Mouse (Mus musculus): ENCODE data around the gene Lamc1. TPM values are rescaled to one million over a fixed set of nuclear protein-coding genes. Genes with fewer than 3 reads are reported as not detected.
"Not testable (repeated sequence)": the region's sequence is repeated elsewhere in the genome, so short reads cannot be mapped to it uniquely, and the experiment has no call there.

The Lamc1 gene
- polyA plus RNA-seq, 1 experiment from 2014 or later: 42.6 TPM

DNA sequence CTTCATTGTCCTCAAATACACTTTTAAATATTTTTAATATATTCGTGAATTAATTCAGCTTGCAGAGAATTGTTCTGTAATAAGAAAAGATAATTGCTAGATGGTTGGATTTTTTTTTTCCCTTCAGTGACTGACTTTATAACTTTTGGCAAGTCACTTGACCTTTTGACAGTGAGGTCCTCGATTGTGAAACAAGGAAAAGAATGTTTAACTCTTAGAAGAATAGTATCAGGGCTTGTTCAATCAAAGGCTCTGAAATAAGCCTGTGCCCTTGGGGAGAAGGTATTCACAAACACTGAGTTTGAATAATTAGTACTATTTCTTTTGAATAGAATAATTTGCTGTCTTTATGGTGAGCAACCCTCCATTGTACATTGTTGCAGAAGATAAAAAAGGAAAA lies 21.9 kb upstream of the Lamc1 start:
- no peaks in the 10 kb centered on the region for H3K4me1 ChIP-seq
- H3K36me3 ChIP-seq: no peaks in the 10 kb centered on the region
- no peak overlapping the region for H3K27ac ChIP-seq
- no peak overlapping the region for H3K4me2 ChIP-seq (replicated peaks)
- H3K4me3 ChIP-seq: no peak overlapping the region
- no peaks in the 10 kb centered on the region for H3K9me3 ChIP-seq
- no peak overlapping the region for H3K9ac ChIP-seq
- WGBS: 36% methylated on average over 2 of the region's 2 CpGs
- H3K27me3 ChIP-seq: no peaks in the 10 kb centered on the region
- no peak for ATAC-seq (ENCODE audit: insufficient number of reproducible peaks, insufficient read depth, low FRiP score, low TSS enrichment)

DNA sequence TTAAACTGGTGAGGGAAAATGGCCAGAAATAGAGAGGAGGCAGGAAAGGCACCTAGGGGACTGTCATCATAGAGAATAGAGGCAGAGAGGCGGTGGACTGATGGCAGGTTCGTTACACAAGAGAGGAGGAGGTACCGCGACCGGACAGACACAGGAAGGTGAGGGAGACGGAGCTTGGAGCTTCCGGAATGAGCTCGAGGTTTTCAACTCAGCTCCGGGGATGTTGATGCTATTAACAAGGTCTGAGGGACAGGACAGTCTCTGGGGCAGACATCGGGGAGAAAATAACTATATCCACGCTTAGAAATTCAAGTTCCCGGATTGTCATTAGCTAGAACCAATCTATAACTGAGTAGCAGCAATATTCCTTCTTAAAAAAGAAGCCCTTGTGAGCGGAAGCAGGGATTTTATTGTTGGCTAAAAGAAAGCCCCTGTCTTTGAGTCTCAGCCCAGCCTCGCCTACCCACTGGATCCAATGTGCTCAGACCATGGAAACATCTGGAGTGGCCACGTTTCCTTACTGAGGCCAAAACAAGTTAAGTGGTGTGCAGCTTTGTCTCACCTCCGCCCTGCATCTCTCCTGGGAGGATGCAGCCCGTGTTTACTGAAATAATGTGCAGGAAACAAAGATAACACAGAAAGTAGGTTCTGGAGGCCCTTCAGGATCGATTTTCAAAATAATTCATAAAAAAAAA lies 21.3 kb upstream of the Lamc1 start:
- WGBS: 60% methylated on average over 18 of the region's 18 CpGs
- H3K4me1 ChIP-seq: no peaks in the 10 kb centered on the region

DNA sequence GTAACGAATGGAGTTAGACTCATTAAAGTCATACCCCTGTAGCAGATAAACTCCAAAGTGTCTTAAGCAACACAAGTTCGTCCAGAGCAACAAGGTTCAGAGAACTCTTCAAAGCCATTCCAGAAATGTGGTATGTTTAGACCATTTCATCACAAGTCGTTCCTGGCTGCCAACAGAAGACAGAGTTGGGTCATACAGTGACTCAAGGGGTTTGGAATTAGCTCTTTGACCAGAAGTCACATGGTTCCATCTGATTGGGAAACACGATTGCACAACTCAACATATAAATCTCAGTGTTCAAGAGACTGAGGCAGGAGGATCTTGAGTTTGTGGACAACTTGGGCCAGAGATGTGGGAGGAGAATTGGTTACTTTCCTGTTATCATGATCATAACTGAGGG lies 18.4 kb upstream of the Lamc1 start:
- Histone ChIP-seq H3K9me3 (no peaks in the 10 kb centered on the region), H3K4me3 (no peak overlapping the region), H3K27me3 (no peaks in the 10 kb centered on the region), H3K36me3 (no peaks in the 10 kb centered on the region), H3K4me1 (no peaks in the 10 kb centered on the region), H3K27ac (no peak overlapping the region), H3K9ac (no peak overlapping the region), H3K4me2 (replicated peaks) (no peak overlapping the region)
- no peak for ATAC-seq (ENCODE audit: insufficient number of reproducible peaks, insufficient read depth, low FRiP score, low TSS enrichment)
- WGBS: 83% methylated on average over 4 of the region's 4 CpGs

More for the DNA sequence above, 21.3 kb upstream of the Lamc1 start:
- Histone ChIP-seq H3K4me3 (no peak overlapping the region), H3K9ac (no peak overlapping the region), H3K36me3 (no peaks in the 10 kb centered on the region), H3K9me3 (no peaks in the 10 kb centered on the region), H3K27ac (no peak overlapping the region; the same call in 1 of the 2 replicates), H3K27me3 (no peaks in the 10 kb centered on the region), H3K4me2 (replicated peaks) (no peak overlapping the region)
- no peak for ATAC-seq (ENCODE audit: insufficient number of reproducible peaks, insufficient read depth, low FRiP score, low TSS enrichment)

DNA sequence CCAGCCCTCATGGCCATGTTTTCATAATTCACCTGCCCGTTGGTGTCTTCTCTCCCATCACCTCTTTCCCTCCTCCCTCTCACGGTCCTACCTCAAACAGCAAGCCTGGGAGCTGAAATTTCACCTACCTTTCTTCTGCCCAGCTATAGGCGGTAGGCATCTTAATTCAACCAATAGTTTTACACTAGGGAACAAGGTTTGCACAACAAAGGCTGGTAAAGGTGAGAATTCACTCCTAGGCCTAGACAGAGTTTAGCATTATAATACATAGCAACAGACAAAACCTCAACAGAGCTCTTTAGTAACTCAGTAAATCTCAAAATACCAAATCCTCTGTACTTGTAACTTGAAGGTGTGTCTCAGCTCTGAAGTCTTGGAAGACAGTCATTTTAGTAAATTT lies 15.1 kb upstream of the Lamc1 start:
- H3K4me1 ChIP-seq: no peaks in the 10 kb centered on the region
- no peaks in the 10 kb centered on the region for H3K9me3 ChIP-seq
- H3K36me3 ChIP-seq: no peaks in the 10 kb centered on the region
- no peak overlapping the region for H3K27ac ChIP-seq
- no peak for ATAC-seq (ENCODE audit: insufficient number of reproducible peaks, insufficient read depth, low FRiP score, low TSS enrichment)
- H3K27me3 ChIP-seq: no peaks in the 10 kb centered on the region
- H3K9ac ChIP-seq: no peak overlapping the region
- H3K4me2 ChIP-seq (replicated peaks): no peak overlapping the region
- H3K4me3 ChIP-seq: no peak overlapping the region
- WGBS: 53% methylated on average over 3 of the region's 3 CpGs

DNA sequence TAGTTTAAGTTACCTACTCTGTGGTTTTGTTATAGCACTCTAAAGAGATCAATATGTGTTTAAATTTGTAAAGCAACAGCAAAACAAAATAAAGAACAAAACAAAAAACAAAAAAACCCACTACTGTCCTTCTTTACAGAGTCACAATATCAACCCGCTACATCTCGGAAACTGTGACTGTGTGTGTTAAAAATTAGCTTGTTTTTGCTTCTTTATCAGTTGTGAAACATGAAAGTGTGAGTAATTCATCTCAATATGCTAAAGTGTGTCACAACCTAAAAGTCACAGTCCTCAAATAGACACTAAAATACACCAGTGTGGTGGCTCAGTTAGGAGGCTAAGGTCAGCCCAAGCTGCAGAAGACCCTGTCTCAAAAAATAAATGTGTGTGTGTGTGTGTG lies 14.5 kb upstream of the Lamc1 start:
- WGBS: 91% methylated on average over 2 of the region's 2 CpGs
- Histone ChIP-seq H3K9ac (no peak overlapping the region), H3K4me3 (no peak overlapping the region), H3K4me2 (replicated peaks) (no peak overlapping the region), H3K4me1 (no peaks in the 10 kb centered on the region), H3K27ac (no peak overlapping the region), H3K9me3 (no peaks in the 10 kb centered on the region), H3K27me3 (no peaks in the 10 kb centered on the region), H3K36me3 (no peaks in the 10 kb centered on the region)
- no peak for ATAC-seq (ENCODE audit: insufficient number of reproducible peaks, insufficient read depth, low FRiP score, low TSS enrichment)

DNA sequence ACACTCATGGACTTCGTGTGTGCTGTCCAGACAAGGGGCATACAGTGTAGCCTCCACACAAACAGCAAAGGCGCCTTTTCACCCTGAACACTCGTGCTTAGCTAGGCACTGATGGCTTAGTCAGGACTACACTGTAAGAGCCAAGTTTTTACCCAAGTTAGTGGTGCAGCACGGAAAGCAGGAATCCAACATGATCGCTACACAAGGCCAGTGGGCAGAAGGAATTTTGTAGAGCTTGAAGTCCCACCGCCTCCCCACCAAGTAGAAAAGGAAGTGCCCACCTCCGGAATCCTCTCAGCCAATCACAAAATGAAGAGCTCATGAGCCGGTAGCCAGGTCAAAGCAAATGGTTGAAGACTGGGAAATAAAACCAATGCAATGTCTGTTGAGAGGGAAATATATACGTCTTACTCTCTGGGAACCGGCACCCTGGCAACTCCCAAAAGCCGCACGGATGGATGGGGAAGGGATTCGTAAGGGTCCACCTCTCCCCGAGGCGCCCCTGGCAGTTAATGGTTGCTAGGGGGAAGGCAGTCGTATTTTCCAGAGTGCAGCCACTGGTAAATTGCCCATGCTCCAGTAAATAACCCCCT lies 13.2 kb upstream of the Lamc1 start:
- Histone ChIP-seq H3K4me1 (no peaks in the 10 kb centered on the region), H3K4me3 (no peak overlapping the region), H3K9me3 (no peaks in the 10 kb centered on the region), H3K4me2 (replicated peaks) (peak overlapping the region; percentile 14; the same call in 1 of the 2 replicates), H3K36me3 (no peaks in the 10 kb centered on the region), H3K27me3 (no peaks in the 10 kb centered on the region), H3K27ac (no peak overlapping the region), H3K9ac (no peak overlapping the region)
- ATAC-seq (ENCODE audit: insufficient number of reproducible peaks, insufficient read depth, low FRiP score, low TSS enrichment): no peak
- WGBS: 63% methylated on average over 16 of the region's 16 CpGs

DNA sequence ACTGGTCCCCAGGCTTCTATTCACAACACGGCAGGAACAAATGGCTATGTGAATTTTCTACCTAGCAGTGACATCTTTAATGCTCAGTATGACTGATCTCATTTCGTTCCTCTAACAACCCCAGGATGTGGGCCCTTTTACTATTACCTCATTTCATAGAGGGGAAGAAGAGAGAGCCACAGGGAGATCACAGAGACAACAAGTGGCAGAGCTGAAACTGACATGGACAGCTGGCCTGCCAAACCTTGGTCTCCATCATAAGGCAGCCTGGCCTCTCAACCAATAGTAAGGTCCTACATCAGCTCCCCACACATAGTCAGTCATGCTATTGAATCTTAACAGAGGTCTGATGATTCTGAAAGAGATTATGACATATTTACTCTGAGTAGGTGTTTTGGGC lies 12.4 kb upstream of the Lamc1 start:
- WGBS: 72% methylated on average over 2 of the region's 2 CpGs
- no peak overlapping the region for H3K4me3 ChIP-seq
- H3K27ac ChIP-seq: no peak overlapping the region
- no peak overlapping the region for H3K9ac ChIP-seq
- H3K4me1 ChIP-seq: no peaks in the 10 kb centered on the region
- no peak overlapping the region for H3K4me2 ChIP-seq (replicated peaks)
- H3K36me3 ChIP-seq: no peaks in the 10 kb centered on the region
- ATAC-seq (ENCODE audit: insufficient number of reproducible peaks, insufficient read depth, low FRiP score, low TSS enrichment): no peak
- no peaks in the 10 kb centered on the region for H3K27me3 ChIP-seq
- no peaks in the 10 kb centered on the region for H3K9me3 ChIP-seq

DNA sequence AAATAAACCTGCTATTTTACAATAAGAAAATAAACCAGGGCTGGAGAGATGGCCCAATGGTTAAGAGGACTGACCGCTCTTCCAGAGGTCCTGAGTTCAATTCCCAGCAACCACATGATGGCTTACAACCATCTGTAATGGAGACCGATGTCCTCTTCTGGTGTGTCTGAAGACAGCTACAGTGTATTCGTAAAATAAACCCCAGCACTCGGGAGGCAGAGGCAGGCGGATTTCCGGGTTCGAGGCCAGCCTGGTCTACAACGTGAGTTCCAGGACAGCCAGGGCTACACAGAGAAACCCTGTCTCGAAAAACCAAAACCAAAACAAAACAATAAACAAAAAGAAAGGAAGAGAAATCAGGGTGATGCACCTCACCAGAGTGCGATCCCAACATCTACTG lies 2.9 kb upstream of the Lamc1 start:
- WGBS: 95% methylated on average over 10 of the region's 10 CpGs
- not testable (repeated sequence) for H3K27me3 ChIP-seq; H3K4me2 ChIP-seq (replicated peaks)

DNA sequence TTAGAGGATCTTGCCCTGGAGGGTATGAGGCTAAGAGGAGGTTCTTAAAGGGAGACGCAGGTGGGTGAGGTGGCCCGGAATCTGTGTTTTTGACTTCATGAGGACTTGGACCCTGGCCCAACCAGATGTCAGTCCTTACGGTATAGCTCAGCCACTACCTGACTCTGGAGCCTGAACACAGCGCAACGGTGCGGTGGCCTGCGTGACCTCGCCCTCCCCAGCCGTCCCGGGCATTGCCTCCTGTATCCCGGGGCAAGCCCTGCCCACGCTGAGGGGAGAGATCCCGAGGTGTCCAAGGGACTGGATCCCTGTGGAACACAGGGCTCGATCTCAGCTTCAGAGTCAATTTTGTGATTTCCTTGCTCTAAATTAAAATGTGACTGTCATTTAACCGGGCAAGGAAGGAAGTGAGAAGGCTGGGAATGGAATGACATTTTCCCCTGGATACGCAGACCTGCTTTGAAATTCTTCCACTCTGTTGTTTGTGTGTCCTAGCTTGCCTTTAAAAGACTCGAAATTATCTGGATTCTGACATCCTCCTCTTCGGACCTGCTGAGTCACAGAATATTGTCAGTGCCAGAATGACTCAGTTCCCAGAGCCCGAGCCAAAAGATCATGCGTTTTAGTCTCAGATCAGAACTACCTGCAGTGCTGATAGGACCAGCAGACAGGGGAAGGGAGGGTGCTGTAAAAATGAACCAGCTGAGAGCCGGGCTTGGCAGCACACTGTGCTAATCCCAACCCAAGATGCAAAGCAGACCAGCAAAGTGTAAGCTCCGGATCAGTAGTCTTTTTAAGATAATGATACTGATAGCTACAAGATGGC lies 923 bp upstream of the Lamc1 start:
- no peaks in the 10 kb centered on the region for H3K9me3 ChIP-seq
- 8% methylated on average over 22 of the region's 22 CpGs for WGBS
- no peaks in the 10 kb centered on the region for H3K36me3 ChIP-seq
- peak overlapping the region; percentile 89 for H3K27ac ChIP-seq
- peak overlapping the region; percentile 95 for H3K4me2 ChIP-seq (replicated peaks)
- peaks cover 17% of the 10 kb centered on the region; the same call in 1 of the 2 replicates for H3K4me1 ChIP-seq
- H3K27me3 ChIP-seq: no peaks in the 10 kb centered on the region
- peak overlapping the region; percentile 97 for H3K4me3 ChIP-seq
- ATAC-seq (ENCODE audit: insufficient number of reproducible peaks, insufficient read depth, low FRiP score, low TSS enrichment): peak; percentile 66; the same call in 1 of the 2 replicates
- H3K9ac ChIP-seq: peak overlapping the region; percentile 93

More for the DNA sequence above, 2.9 kb upstream of the Lamc1 start:
- ATAC-seq (ENCODE audit: insufficient number of reproducible peaks, insufficient read depth, low FRiP score, low TSS enrichment); H3K9ac ChIP-seq; H3K36me3 ChIP-seq; H3K4me1 ChIP-seq; H3K9me3 ChIP-seq; H3K4me3 ChIP-seq; H3K27ac ChIP-seq: not testable (repeated sequence)

DNA sequence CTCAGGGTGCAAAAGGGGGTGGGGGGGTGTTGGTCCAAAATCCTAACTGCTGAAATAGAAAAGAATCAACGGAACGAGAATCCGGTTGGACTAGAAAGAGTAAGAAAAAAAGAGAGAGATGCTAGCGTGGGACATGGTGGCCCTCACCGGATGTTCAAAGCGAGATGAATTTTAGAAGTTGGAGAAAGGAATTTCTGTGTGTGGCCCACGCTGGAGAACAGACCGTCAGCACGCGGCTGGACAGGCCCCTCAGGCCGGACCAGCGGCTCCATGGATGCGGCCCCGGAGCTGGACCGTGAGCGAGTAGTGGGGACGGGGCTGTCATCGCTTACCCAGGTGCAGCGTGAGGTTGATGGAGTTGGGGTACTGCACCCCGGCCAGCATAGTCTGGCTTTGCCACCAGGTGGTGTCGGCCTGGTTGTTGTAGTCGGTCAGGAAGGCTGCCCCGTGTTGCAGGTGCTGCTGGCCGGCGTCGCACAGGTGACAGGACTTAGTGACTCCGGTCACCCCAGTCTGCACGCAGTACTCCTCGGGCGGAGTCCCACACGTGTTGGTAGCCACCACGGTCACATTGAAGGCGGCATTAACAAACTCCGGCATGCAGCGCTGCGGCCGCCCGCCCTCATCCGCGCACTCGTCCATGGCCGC lies 666 bp downstream of the Lamc1 start:
- peak overlapping the region; percentile 97 for H3K4me3 ChIP-seq
- no peaks in the 10 kb centered on the region for H3K36me3 ChIP-seq
- H3K27me3 ChIP-seq: no peaks in the 10 kb centered on the region
- WGBS: under 1% methylated on average over 42 of the region's 42 CpGs
- H3K27ac ChIP-seq: peak overlapping the region; percentile 89
- H3K4me1 ChIP-seq: peaks cover 17% of the 10 kb centered on the region; the same call in 1 of the 2 replicates
- peak overlapping the region; percentile 95 for H3K4me2 ChIP-seq (replicated peaks)
- peak overlapping the region; percentile 93 for H3K9ac ChIP-seq
- no peaks in the 10 kb centered on the region for H3K9me3 ChIP-seq
- ATAC-seq (ENCODE audit: insufficient number of reproducible peaks, insufficient read depth, low FRiP score, low TSS enrichment): peak; percentile 48

DNA sequence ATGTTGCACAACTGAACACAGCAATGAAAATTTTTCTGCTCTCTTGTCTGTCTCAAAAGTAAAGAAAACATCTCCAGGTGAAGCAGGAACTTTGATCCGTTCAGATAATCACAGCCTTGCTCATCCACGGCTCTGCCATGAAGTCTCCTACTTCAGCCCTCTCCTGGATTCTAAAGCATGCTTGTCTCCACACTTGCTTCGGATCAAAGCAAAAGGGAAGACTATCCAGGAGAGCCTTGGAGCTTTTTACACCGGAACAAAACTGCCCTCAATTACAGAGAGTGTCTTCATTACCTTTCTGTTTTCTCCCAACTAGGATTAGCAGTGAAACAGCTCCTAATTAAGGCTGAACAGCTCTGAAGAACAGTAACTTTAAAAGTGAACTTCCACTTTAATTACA lies 1.4 kb downstream of the Lamc1 start:
- ATAC-seq (ENCODE audit: insufficient number of reproducible peaks, insufficient read depth, low FRiP score, low TSS enrichment): no peak
- H3K27me3 ChIP-seq: no peaks in the 10 kb centered on the region

More for the DNA sequence above, 1.4 kb downstream of the Lamc1 start:
- Histone ChIP-seq H3K9ac (peak overlapping the region; percentile 93), H3K4me2 (replicated peaks) (peak overlapping the region; percentile 95), H3K4me3 (peak overlapping the region; percentile 97), H3K36me3 (no peaks in the 10 kb centered on the region), H3K27ac (no peak overlapping the region), H3K4me1 (peaks cover 17% of the 10 kb centered on the region; the same call in 1 of the 2 replicates), H3K9me3 (no peaks in the 10 kb centered on the region)
- WGBS: 3% methylated on average over 4 of the region's 4 CpGs
